Mouse (Mus musculus): ENCODE data around the gene Il17rc.

The Il17rc gene

GRCm38 (mm10) chr6:113451839-113452238 is 19.4 kb upstream of the Il17rc start:
- DNase-seq (ENCODE audit: low spot score in 2 of 2): no peak

GRCm38 (mm10) chr6:113455007-113455406 is 16.2 kb upstream of the Il17rc start:
- no peak for DNase-seq (ENCODE audit: low spot score in 2 of 2)

DNA sequence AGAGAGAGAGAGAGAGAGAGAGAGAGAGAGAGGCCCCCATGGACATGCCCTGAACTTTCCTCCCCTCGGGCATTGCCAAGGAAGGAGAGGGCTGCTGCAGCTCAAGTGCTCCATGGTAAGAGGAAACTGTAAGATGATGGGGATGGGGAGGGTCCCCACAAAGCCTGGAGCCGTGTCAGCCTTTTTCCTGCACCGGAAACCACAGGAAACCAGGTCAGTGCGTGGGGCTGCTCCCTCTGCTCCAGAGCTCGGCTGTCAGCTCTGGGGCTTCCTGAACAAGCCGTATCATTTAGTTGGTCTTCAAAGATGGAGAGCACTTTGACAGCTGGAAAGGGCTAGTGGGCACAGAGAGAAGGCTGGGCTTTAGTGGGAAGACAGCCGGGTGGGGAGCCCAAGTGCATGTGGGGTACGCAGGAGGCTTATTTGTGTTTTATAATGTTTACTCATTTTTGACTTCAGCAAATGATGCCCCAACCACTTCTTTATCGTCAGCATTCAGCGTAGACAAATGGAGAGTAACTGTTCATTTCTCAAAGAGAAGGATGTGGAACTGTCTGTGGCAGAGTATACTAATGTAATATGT is 13.2 kb upstream of the Il17rc start, which contains the start of gene Il17re:
TSS of gene Il17re (plus strand) at position 533 of the 583 bp plus-strand sequence.
- no peak for DNase-seq (ENCODE audit: low spot score in 2 of 2)

DNA sequence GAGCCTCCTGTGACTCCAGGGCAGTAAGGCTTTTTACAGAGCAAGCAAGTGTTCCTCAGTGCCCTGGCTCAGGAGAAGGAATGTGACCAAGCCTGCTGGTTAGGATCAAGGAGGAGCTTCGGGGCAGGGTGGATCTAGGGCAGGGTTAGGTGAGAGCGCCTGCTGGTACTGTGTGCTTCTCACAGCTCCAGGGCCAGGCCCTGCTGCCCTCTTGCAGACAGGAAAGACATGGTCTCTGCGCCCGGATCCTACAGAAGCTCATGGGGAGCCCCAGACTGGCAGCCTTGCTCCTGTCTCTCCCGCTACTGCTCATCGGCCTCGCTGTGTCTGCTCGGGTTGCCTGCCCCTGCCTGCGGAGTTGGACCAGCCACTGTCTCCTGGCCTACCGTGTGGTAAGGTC is 12.6 kb upstream of the Il17rc start:
- no peak for DNase-seq (ENCODE audit: low spot score in 2 of 2)

- DNase-seq (ENCODE audit: low spot score in 2 of 2): no peak
These were observed 7.2 kb upstream of the Il17rc start for GRCm38 (mm10) chr6:113464040-113464439.

DNA sequence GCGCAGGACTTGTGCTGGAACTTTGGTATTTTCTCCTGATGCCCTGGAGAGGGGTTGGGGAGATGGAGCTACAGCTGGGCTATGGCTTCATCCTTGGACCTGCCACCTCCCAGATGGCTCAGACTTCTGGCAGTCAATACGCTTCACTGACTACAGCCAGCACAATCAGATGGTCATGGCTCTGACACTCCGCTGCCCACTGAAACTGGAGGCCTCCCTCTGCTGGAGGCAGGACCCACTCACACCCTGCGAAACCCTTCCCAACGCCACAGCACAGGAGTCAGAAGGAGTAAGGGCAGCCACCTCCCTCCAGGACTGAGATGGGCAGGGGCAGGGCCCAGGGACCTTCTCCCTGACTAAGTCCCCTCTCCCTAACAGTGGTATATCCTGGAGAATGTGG is 5.6 kb upstream of the Il17rc start:
- no peak for DNase-seq (ENCODE audit: low spot score in 2 of 2)

- DNase-seq (ENCODE audit: low spot score in 2 of 2): no peak
These were observed 2.7 kb upstream of the Il17rc start for GRCm38 (mm10) chr6:113468512-113468911.

GRCm38 (mm10) chr6:113469021-113469420 is 2.2 kb upstream of the Il17rc start:
- DNase-seq (ENCODE audit: low spot score in 2 of 2): peak; percentile 52 to 79

- peak; percentile 58 to 80 for DNase-seq (ENCODE audit: low spot score in 2 of 2)
These were observed 1.8 kb upstream of the Il17rc start for GRCm38 (mm10) chr6:113469432-113469831.

DNA sequence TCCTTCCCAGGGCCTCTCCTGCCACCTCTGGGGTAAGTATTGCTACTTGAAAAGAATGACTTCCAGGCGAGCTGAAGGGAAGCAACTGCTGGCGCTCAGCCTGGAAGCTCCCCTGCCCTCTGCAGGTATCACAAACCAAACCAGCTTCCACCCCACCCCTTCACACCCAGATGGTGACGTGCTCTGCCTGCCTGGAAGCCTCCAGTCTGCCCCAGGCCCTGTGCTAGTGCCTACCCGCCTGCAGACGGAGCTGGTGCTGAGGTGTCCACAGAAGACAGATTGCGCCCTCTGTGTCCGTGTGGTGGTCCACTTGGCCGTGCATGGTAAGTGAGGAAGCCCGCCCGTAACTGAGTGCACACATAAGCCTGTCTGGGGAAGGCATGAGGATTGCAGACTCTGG is 834 bp downstream of the Il17rc start:
- no peak for DNase-seq (ENCODE audit: low spot score in 2 of 2)

- no peak for DNase-seq (ENCODE audit: low spot score in 2 of 2)
These were observed 2.0 kb downstream of the Il17rc start for GRCm38 (mm10) chr6:113473246-113473645.

GRCm38 (mm10) chr6:113473715-113474114 is 2.5 kb downstream of the Il17rc start:
- DNase-seq (ENCODE audit: low spot score in 2 of 2): no peak

DNA sequence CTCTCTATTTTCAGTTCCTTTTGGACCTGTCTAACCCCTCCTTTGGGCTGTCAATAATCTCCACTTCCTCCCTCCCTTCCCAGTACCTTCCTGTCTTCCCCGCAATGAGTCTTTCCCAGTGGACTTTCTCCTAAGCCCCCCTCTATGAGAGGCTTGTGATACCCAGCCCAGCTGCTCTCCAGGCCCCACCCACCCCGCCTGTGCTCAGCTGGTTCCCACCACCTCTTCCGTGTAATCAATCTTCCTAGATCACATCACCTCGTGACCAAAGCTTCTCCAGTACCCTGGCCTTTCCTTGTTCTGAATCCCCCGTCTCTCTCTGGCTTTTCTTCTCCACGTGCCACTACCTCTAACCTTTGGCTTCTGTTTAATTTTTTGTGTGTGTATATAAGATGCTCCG is 6.1 kb downstream of the Il17rc start:
- no peak for DNase-seq (ENCODE audit: low spot score in 2 of 2)

DNA sequence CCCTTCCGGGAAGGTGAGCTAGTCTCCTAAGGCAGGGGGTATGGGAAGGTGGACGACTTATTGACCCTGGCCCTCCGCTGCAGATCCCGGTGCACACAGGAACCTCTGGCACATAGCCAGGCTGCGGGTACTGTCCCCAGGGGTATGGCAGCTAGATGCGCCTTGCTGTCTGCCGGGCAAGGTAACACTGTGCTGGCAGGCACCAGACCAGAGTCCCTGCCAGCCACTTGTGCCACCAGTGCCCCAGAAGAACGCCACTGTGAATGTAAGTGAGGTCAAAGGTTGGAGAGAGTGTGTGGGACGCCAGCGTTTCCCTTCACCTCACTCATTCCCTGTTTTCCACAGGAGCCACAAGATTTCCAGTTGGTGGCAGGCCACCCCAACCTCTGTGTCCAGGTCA is 7.7 kb downstream of the Il17rc start:
- no peak for DNase-seq (ENCODE audit: low spot score in 2 of 2)

DNA sequence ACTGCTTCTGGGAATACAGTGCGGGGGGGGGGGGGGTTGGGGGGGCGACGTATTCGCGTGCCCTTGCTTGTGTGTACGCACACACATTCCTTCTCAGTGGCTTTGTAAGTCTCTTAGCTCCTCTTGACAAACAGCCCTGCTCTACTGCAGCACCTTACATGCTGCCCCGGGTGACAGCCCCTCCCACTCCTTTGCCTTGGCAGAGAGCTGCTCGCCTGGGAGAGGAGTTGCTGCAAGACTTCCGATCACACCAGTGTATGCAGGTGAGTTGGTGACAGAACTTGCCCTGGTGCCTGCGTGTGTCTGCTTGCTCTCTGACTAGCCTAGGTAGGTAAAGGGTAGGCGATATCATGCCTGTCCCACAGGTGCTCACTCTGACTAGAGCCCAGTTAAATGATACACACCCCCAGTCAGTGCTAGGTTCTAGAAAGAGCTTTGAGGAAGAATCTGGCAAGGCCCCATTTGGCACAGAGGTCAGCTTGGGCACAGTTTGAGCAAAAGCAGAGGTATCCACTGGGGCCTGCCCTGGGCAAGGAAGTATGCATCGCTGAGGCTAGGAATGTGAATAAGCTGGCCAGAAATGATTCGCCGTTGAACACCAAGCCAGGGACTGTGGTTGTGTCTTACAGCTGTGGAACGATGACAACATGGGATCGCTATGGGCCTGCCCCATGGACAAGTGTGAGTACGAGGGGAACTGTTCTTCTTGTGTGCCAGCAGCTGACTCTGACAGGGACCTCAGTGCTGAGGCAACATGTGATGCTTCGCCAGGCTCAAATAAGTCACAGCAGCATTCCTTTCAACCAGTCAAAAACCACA is 9.5 kb downstream of the Il17rc start:
- no peak for DNase-seq (ENCODE audit: low spot score in 2 of 2)

DNA sequence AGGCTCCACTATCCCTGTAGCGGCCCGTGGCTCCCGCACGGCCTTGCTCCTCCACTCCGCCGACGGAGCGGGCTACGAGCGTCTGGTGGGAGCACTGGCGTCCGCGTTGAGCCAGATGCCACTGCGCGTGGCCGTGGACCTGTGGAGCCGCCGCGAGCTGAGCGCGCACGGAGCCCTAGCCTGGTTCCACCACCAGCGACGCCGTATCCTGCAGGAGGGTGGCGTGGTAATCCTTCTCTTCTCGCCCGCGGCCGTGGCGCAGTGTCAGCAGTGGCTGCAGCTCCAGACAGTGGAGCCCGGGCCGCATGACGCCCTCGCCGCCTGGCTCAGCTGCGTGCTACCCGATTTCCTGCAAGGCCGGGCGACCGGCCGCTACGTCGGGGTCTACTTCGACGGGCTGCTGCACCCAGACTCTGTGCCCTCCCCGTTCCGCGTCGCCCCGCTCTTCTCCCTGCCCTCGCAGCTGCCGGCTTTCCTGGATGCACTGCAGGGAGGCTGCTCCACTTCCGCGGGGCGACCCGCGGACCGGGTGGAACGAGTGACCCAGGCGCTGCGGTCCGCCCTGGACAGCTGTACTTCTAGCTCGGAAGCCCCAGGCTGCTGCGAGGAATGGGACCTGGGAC is 11.4 kb downstream of the Il17rc start:
- DNase-seq (ENCODE audit: low spot score in 2 of 2): peak; percentile 17 to 57

- peak; percentile 81 to 95 for DNase-seq (ENCODE audit: low spot score in 2 of 2)
These were observed 11.9 kb downstream of the Il17rc start, which contains the start of gene Creld1 for GRCm38 (mm10) chr6:113483100-113483615. TSS of gene Creld1 (plus strand) at chr6:113483297.

- DNase-seq (ENCODE audit: low spot score in 2 of 2): peak; percentile 20 to 33
These were observed 12.5 kb downstream of the Il17rc start for GRCm38 (mm10) chr6:113483729-113484128.

GRCm38 (mm10) chr6:113487125-113487576 is 15.9 kb downstream of the Il17rc start:
- no peak for DNase-seq (ENCODE audit: low spot score in 2 of 2)

- no peak for DNase-seq (ENCODE audit: low spot score in 2 of 2)
These were observed 18.2 kb downstream of the Il17rc start for GRCm38 (mm10) chr6:113489410-113489809.

DNA sequence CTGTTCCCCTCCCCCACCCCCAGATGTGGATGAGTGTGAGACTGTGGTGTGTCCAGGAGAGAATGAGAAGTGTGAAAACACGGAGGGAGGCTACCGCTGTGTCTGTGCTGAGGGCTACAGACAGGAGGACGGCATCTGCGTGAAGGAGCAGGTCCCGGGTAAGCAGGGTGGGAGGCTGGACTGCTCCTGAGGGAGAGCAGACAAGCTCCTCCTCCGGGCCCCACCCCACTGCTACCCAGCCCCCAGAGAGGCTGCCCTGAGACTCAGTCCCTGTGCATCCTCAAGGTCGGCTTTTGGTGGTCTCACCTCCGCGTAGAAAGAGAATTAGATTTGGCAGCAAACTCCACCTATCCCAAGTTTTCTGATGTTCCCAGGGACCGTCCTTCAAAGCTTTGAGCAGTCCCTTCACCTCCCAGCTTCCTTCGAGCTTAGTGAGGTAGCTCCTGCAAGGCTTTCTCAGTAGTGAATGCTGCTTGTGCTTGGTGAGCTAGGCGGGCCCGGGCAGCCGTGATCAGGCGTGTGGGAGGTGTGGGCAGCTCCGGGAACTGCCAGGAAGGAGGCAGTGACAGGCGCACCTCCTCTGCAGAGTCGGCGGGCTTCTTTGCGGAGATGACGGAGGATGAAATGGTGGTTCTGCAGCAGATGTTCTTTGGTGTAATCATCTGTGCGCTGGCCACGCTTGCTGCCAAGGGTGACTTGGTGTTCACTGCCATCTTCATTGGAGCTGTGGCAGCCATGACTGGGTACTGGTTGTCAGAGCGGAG is 21.1 kb downstream of the Il17rc start:
- DNase-seq (ENCODE audit: low spot score in 2 of 2): no peak

Measured in spleen, postnatal 10 days (tissue).